Mouse (Mus musculus): Measurements from ENCODE around the gene Snx1.

Gene Snx1

DNA sequence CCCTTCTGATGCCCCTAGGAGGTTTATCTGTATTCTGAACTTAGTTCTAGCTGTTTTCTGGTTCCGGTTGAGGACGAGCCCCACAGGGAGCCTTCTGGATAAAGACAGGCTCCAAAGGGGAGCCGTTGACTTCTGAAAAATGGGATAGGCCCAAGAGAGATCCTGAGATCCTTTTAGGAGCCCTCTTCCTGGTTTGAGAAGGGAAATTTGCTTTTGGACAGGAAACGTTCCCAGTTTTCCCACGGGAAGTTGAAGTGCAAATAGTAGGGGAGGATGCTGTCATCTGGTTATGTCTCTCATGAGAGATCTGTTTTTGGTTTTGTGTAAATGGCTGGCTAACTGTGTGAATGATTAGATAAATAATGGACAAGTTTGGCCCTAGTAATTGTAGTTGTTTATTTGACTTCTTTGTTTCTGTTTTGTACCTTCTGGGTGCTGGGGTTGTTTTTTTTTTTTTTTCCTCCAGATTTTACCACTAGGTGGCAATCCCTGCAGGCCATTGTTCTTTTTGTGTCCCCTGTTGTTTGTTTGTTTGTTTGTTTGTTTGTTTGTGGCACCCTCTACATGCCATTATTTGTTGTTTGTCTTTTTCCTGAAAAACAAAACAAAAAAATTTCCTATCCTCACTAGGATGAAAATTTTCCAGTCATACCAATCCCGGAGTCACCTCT, 76.3 kb downstream of the Snx1 start:
- no peak for DNase-seq (ENCODE audit: low spot score)

DNA sequence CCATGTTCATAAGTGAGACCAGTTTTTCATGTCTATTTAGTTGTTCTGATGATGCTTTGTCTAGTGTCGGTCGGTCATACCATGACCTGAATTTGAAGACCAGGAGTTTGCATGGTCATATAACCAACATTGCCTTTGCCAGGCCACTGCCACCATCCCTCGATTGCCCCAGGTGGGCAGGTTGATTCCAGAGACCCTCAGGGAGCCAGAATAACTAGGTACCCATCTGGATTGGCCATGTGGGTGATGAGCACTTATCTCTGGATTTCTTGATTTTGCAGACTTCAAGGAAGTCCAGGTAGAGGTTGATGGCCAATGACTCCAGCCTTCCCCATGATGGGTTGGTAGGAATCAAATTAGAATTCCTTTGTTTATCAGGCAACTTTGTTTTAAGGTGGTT, 83.1 kb downstream of the Snx1 start:
- no peak for DNase-seq (ENCODE audit: low spot score)

DNA sequence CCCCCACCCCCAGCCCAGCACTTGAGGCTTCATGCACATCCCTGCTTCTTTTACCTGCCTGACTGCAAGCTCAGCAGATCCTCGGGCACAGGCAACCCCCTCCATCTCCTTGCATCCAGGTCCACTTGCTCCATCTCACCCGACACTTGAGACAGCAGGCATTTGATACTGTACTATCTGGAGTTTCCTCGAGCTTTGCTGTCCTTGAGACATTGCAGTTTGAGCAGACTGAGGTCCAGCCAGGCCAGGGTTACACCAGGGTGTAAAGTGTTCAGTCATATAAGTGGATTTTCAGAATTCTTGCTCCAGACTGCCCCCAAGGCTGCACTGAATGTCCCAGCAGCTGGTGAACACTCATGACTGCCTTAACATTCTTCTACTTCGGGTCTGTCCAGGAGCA, 84.1 kb downstream of the Snx1 start:
- no peak for DNase-seq (ENCODE audit: low spot score)

DNA sequence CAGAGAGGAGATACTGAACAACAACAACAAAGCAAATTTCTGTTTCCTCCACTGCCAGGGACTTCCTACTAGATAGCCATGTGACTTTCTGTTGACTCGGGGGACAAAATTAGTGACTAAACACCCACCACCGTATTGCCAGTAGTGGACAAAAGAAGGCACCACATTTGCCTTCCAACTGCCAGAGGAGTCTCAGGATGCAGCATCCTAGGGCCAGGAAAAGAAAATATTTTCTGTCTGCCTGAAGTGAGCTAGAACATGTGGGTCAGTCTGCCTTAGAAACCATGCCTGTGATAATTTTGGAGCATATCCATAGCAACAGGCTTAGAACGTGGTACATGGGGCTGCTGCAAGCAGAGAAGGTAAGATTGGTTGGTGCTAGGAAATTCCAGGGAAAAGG, 85.6 kb downstream of the Snx1 start:
- no peak for DNase-seq (ENCODE audit: low spot score)

DNA sequence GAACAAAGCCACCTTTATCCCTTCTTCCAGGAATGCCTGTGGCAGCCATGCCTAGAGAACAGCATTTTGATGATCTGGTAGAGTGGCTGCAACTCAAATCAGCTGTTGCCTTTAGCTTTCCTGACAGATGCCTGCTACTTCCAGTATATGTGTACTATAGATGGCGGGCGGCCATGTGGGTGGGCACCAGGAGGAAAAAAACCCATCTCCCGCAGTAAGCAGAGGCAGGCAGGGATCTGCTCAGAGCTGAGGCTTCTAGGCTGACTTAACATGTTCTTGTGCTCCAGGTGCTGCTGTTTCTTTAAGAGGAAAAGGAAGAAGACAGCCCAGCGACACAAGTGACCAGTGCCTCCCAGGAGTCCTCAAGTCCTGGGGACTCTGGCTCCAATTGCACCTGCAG, 87.1 kb downstream of the Snx1 start:
- DNase-seq (ENCODE audit: low spot score), result no peak

DNA sequence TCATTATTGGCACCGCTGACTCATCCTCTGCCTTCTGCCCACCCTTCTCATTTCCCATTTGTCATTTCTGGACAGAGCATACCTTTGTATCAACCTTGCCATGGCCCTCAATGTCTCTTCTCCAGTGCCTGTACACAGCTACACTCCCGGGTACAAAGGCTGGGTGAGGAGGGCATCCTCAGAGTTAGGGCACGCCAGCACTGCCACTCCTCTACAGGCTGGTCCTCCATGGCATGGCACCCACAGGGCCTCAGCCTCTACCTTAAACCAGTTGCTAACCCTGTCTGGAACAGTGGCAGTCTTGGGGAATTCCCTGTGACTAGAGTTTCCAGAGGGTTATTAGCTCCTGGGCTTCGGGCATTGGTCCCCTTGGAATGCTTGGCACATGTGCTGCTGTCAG, 87.8 kb downstream of the Snx1 start:
- no peak for DNase-seq (ENCODE audit: low spot score)

Data from ovary, postnatal 10 days (tissue).